Mouse (Mus musculus): ENCODE results near the gene Scfd2.

- TF ChIP-seq POLR2A (IDR thresholded peaks at IDR 0.05; ENCODE audit: borderline replicate concordance, low read depth, low read length) (no peak), CTCF (IDR thresholded peaks at IDR 0.05; ENCODE audit: low read depth, low read length) (no peak)
Observed at GRCm38 (mm10) chr5:74189484-74190160, 341.9 kb downstream of the Scfd2 start.
